Mouse (Mus musculus): ENCODE results near the gene Elavl3. TPM values are rescaled to one million over a fixed set of nuclear protein-coding genes. Genes with fewer than 3 reads are reported as not detected.

Gene Elavl3
- polyA plus RNA-seq (2014; fragmentation: Illumina TruSeq; extraction: RNeasy Lipid Tissue Mini Kit (QIAGEN cat#74804); ENCODE audit: low read depth, low replicate concordance), result 0.85 TPM

DNA sequence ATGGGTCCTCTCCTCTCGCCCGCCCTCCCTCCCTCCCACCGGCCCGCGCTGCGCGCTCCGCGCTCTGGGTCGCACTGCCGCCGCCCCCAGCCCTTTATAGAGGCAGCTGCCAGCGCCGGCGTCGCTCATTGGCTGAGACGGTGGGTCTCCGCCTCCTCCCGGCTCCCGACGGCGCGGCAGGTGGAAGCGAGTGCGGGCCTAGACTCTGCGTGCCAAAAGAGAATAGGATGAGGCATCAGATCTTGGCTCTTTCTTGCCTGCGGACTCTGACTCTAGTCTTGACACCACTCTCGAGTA is at the start of gene Elavl3:
Gene Elavl3, minus strand, starts transcription at position 66 of the 297 bp plus-strand sequence.

DNA sequence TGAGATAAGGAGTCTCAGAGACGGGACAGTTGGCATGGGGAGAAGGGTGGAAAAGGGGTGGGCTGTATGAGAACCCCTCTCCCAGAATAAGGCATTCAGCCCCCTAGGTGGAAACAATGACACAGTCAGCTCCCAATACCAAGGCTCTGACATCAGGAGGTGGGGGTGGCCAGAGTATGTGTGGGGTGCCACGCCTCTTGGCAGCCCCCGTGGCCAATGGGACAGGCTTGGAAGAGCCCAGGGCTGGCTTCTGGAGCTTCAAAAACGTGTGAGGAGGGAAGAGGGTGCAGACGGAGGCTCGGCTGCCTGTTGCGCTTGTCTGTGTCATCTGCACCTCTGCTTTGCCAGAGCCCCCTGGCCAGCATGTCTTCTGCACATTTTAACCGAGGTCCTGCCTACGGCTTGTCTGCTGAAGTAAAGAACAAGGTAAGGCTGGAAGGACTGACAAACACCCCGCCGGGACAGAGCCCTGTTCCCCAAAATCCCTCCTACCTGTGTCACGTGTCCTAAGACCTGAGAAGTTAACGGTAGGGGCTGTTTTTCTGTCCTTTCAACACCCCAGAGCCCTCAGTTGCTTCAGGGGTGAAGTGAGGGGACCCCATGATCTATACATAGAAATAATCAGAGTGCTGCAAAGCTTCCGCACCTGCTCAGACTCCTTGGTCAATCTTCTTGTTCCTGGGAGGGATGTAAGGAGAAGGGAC is 47.3 kb upstream of the Elavl3 start, which contains the start of gene Cnn1:
Gene Cnn1, plus strand, starts transcription at position 224 of the 704 bp plus-strand sequence.

DNA sequence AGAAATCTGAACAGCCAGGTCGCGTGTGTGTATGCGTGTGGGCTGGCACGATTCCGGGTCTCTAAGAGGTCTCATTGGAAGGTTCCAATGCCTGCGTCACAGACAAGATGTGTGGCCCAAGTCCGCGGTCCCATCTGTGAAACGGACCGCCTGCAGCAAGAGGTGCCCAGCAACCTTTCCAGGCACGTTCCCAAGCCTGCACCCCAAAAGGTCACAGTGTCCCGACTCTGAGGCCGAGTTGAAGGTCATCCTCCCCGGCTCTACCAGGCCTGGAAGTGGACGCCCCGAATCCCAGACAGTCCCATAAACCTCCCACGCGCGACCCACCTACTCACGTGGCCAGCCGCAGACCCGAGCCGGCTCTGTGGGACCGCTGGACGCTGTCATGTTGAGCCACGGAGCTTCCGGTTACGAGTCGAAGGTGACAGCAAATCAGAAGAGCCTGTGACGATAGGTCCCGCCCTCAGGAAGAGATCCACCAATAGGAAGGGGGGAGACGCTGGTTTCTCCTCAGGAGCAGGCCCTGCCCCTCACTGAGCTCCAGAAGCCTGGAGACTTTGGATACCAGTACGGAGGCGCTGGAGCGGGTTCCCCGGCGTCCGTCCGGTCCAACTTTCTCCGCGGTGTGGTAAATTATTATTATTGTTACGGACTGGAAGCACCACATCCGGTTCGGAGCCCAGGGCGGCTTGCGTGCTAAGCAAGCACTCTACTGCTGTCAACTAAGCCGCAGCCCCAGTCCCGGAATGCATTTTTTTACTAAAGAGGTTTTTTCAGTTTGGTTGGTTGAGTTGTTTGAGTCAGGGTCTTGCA is 33.4 kb upstream of the Elavl3 start, which contains the start of gene Ecsit:
Gene Ecsit, minus strand, starts transcription at position 417 of the 813 bp plus-strand sequence.

DNA sequence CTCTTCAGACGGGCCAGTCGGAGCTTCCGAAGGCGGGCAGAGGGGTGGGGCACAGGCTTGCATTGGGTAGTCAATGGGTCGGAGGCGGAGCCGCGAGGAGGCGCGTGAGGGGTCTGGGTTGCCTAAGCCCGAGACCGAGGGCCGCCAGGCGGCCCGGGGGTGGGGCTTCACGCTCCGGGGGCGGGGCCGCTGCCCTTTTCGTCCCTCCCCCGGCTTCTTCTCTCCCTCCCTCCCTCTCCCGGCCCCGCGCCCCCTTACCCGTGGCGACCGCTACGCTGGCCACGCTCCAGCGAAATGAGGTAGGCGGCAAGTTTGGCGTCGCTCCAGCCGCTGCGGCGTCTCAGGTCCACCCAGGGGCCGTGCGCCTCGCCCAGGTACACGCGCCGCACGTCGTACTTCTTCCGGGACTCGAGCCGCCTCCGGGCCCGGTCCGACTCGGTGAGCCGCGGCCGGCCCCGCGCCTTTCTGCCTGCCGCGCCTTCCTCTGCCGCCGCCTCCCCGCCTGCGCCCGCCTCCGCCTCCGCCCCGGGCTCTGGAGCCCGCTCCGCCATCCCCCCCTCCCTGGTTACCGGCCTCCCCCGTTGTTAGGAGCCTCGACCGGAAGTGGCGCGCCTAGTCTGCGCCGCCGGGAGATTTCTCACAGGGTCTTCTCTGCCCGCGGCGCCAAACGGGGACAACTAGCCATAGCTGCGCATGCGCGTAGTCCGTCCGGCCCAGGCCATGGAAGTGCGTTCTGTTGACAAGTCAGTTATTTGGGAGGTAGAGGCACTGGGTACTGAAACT is 19.2 kb upstream of the Elavl3 start, which contains the start of the genes Gm49318 and Zfp653:
Gene Gm49318, minus strand, starts transcription at position 469 of the 783 bp plus-strand sequence.
Gene Zfp653, minus strand, starts transcription at position 586 of the 783 bp plus-strand sequence.

DNA sequence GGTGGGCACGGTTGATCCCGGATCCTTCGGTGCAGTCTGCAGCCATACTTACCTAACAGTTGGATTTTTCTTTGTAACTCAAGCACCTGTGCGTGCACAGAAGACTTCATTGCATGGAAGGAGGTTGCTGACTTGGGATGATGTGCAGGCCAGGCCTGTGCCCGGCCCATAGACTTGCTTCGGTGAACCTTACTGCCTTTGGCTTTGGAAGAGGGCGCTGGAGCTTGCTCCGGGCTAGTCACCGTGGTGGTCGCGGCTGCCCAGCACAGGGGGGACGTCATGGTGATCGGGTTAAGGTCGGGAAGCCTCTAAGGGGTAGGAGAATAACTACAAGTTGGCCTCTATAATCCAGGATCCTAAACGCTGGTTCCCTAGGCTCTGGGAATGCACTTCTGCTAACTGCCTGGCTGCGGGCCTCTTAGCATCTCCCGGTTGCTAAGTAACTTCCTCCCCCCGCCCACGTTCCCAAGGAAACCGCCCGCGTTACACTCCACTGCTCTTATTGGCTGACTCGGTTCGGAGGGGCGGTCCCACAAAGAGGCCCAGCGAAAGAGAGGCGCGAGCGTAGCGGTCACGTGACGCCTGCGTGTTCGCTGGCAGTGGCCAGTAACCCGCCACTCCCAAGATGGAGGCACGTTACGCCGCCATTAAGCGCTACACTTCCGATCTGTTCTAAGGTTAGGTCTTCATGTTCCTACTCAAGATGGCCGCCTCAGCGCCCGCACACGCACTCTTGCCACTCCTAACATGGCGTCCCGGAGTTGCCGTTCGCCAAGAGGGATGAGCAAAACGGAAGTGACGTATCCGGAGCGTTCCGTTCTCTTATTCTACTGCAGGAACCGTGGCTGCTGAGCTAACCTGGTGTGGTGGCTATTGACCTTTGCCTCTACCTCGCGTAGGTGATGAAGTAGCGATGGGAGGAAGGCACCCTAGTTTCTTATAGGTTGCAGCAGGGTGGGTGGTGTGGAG is 49.3 kb downstream of the Elavl3 start, which contains the start of the genes Ccdc151 and Prkcsh:
Gene Ccdc151, minus strand, starts transcription at position 441 of the 969 bp plus-strand sequence.
Gene Prkcsh, plus strand, starts transcription at position 613 of the 969 bp plus-strand sequence.

DNA sequence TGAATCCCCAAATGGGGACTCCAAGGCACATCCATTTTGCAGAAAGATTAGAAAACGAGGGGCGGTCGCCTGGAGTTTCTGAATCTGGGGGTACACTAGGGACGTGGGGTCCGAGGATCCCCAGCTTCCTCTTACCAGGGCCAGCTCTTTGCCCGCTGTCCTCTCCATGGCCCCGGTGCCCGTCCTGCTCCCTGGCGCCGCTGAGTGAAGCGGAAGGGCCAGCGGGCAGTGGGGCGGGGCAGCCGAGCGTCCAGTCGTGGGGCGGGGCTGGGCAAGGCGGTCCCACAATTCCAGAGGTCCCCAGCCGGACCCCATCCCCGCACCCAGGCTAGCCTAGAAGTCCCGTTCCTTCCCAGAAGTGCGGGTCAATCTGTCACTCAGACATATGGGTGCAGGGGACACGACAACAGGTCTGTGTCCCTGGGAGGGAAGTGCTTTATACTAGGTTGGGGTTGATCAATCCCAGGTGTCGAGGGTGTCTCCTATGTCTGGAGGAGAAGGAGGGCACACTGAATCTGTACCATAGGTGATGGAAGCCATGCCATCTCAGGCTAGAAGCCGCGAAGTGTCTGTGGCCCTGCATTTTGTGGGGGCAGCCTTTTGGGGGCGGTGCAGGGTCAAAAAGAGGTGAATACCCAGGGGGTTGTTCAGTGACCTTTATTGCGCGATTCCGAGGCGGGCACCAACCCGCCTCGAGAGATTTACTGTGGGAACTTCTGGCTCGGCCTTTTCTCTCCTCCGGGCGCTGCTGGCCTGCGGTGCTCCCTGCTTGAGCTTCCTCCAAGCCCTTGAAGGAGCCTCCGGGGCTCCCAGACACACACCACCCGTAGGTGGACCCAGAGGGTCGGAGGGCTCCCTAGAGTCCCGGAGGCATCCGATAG is 62.4 kb downstream of the Elavl3 start, which contains the start of gene Rgl3:
Gene Rgl3, minus strand, starts transcription at position 217 of the 881 bp plus-strand sequence.

Other genes with a start within 250 kb of the Elavl3 start
- gene Angptl8, start 216.5 kb downstream of the Elavl3 start, polyA plus RNA-seq (2014; fragmentation: Illumina TruSeq; extraction: RNeasy Lipid Tissue Mini Kit (QIAGEN cat#74804); ENCODE audit: low read depth, low replicate concordance), result not detected
- 5.7 TPM for gene Dock6, start 199.4 kb downstream of the Elavl3 start, polyA plus RNA-seq (2014; fragmentation: Illumina TruSeq; extraction: RNeasy Lipid Tissue Mini Kit (QIAGEN cat#74804); ENCODE audit: low read depth, low replicate concordance)
- gene Rab3d, start 133.8 kb downstream of the Elavl3 start, polyA plus RNA-seq (2014; fragmentation: Illumina TruSeq; extraction: RNeasy Lipid Tissue Mini Kit (QIAGEN cat#74804); ENCODE audit: low read depth, low replicate concordance), result 24.2 TPM
- 0.91 TPM for gene Ccdc159, start 124.6 kb downstream of the Elavl3 start, polyA plus RNA-seq (2014; fragmentation: Illumina TruSeq; extraction: RNeasy Lipid Tissue Mini Kit (QIAGEN cat#74804); ENCODE audit: low read depth, low replicate concordance)
- gene Tmem205, start 124.5 kb downstream of the Elavl3 start, polyA plus RNA-seq (2014; fragmentation: Illumina TruSeq; extraction: RNeasy Lipid Tissue Mini Kit (QIAGEN cat#74804); ENCODE audit: low read depth, low replicate concordance), result 1.8 TPM
- 0.32 TPM for gene Plppr2, start 115.0 kb downstream of the Elavl3 start, polyA plus RNA-seq (2014; fragmentation: Illumina TruSeq; extraction: RNeasy Lipid Tissue Mini Kit (QIAGEN cat#74804); ENCODE audit: low read depth, low replicate concordance)
- 4.6 TPM for gene Swsap1, start 96.3 kb downstream of the Elavl3 start, polyA plus RNA-seq (2014; fragmentation: Illumina TruSeq; extraction: RNeasy Lipid Tissue Mini Kit (QIAGEN cat#74804); ENCODE audit: low read depth, low replicate concordance)
- not detected for gene Epor, start 88.5 kb downstream of the Elavl3 start, polyA plus RNA-seq (2014; fragmentation: Illumina TruSeq; extraction: RNeasy Lipid Tissue Mini Kit (QIAGEN cat#74804); ENCODE audit: low read depth, low replicate concordance)
- 0.63 TPM for gene Rgl3, start 62.6 kb downstream of the Elavl3 start, polyA plus RNA-seq (2014; fragmentation: Illumina TruSeq; extraction: RNeasy Lipid Tissue Mini Kit (QIAGEN cat#74804); ENCODE audit: low read depth, low replicate concordance)
- not detected for gene Ccdc151, start 49.4 kb downstream of the Elavl3 start, polyA plus RNA-seq (2014; fragmentation: Illumina TruSeq; extraction: RNeasy Lipid Tissue Mini Kit (QIAGEN cat#74804); ENCODE audit: low read depth, low replicate concordance)
- gene Prkcsh, start 49.2 kb downstream of the Elavl3 start, polyA plus RNA-seq (2014; fragmentation: Illumina TruSeq; extraction: RNeasy Lipid Tissue Mini Kit (QIAGEN cat#74804); ENCODE audit: low read depth, low replicate concordance), result 7.0 TPM
- gene Gm49318, start 19.2 kb upstream of the Elavl3 start, polyA plus RNA-seq (2014; fragmentation: Illumina TruSeq; extraction: RNeasy Lipid Tissue Mini Kit (QIAGEN cat#74804); ENCODE audit: low read depth, low replicate concordance), result not detected
- 0.19 TPM for gene Zfp653, start 19.4 kb upstream of the Elavl3 start, polyA plus RNA-seq (2014; fragmentation: Illumina TruSeq; extraction: RNeasy Lipid Tissue Mini Kit (QIAGEN cat#74804); ENCODE audit: low read depth, low replicate concordance)
- gene Ecsit, start 33.4 kb upstream of the Elavl3 start, polyA plus RNA-seq (2014; fragmentation: Illumina TruSeq; extraction: RNeasy Lipid Tissue Mini Kit (QIAGEN cat#74804); ENCODE audit: low read depth, low replicate concordance), result 2.6 TPM
- 819 TPM for gene Cnn1, start 47.2 kb upstream of the Elavl3 start, polyA plus RNA-seq (2014; fragmentation: Illumina TruSeq; extraction: RNeasy Lipid Tissue Mini Kit (QIAGEN cat#74804); ENCODE audit: low read depth, low replicate concordance)
- gene Elof1, start 65.1 kb upstream of the Elavl3 start, polyA plus RNA-seq (2014; fragmentation: Illumina TruSeq; extraction: RNeasy Lipid Tissue Mini Kit (QIAGEN cat#74804); ENCODE audit: low read depth, low replicate concordance), result 5.2 TPM
- gene Acp5, start 83.7 kb upstream of the Elavl3 start, polyA plus RNA-seq (2014; fragmentation: Illumina TruSeq; extraction: RNeasy Lipid Tissue Mini Kit (QIAGEN cat#74804); ENCODE audit: low read depth, low replicate concordance), result 16.7 TPM
- 3.3 TPM for gene Pigyl, start 104.8 kb upstream of the Elavl3 start, polyA plus RNA-seq (2014; fragmentation: Illumina TruSeq; extraction: RNeasy Lipid Tissue Mini Kit (QIAGEN cat#74804); ENCODE audit: low read depth, low replicate concordance)
- gene Zfp872, start 136.1 kb upstream of the Elavl3 start, polyA plus RNA-seq (2014; fragmentation: Illumina TruSeq; extraction: RNeasy Lipid Tissue Mini Kit (QIAGEN cat#74804); ENCODE audit: low read depth, low replicate concordance), result 0.13 TPM
- gene Zfp809, start 173.7 kb upstream of the Elavl3 start, polyA plus RNA-seq (2014; fragmentation: Illumina TruSeq; extraction: RNeasy Lipid Tissue Mini Kit (QIAGEN cat#74804); ENCODE audit: low read depth, low replicate concordance), result 81.4 TPM
- gene Zfp599, start 207.9 kb upstream of the Elavl3 start, polyA plus RNA-seq (2014; fragmentation: Illumina TruSeq; extraction: RNeasy Lipid Tissue Mini Kit (QIAGEN cat#74804); ENCODE audit: low read depth, low replicate concordance), result 8.6 TPM

Data from sigmoid colon, adult 10 weeks (tissue).